Mouse (Mus musculus) hindbrain, embryonic 10.5 days (tissue): ENCODE data around the gene Bckdhb. TPM values are rescaled to one million over a fixed set of nuclear protein-coding genes. Genes with fewer than 3 reads are reported as not detected.

ENCODE experiments used
- DNase-seq: peaks from one replicate; pipeline ENCODE4 v3.0.0-alpha.2; 2017; ENCODE audit warnings: low spot score
- H3K27ac ChIP-seq: fragments of 300-500 bp; sonication (generic); 2 replicates; pipeline ENCODE4 v1.5.1; 2016; ENCODE audit warnings: mild to moderate bottlenecking, moderate library complexity
- H3K27me3 ChIP-seq: fragments of 300-500 bp; sonication (generic); 2 replicates; pipeline ENCODE4 v1.6.1; 2016; ENCODE audit warnings: mild to moderate bottlenecking; ENCODE audit not compliant: poor library complexity, insufficient read depth, severe bottlenecking
- H3K36me3 ChIP-seq: fragments of 300-500 bp; sonication (generic); 2 replicates; pipeline ENCODE4 v1.6.1; 2016; ENCODE audit warnings: mild to moderate bottlenecking, moderate library complexity
- H3K4me1 ChIP-seq: fragments of 300-500 bp; sonication (generic); replicated peaks from 2 replicates; pipeline ENCODE4 v1.6.1; 2016; ENCODE audit warnings: mild to moderate bottlenecking
- H3K4me3 ChIP-seq: fragments of 300-500 bp; sonication (generic); 2 replicates; pipeline ENCODE4 v1.5.1; 2016; ENCODE audit warnings: mild to moderate bottlenecking, moderate library complexity
- H3K9me3 ChIP-seq: fragments of 300-500 bp; sonication (generic); 2 replicates; pipeline ENCODE4 v1.6.1; 2016; ENCODE audit warnings: mild to moderate bottlenecking, moderate library complexity
- WGBS: fragments of 180-500 bp; shearing (Covaris S2); methylation state at CpG from one replicate; pipeline ENCODE4 v1.1.7; 2016; 5-methylcytosine and 5-hydroxymethylcytosine counted together
- polyA plus RNA-seq: library from polyadenylated mRNA; unstranded; fragments of >200 nt; fragmentation: Nextera tagmentation; extraction: Ambion mirVana; gene quantifications from 2 replicates; pipeline ENCODE4 v1.2.1, GENCODE M21; 2016

Bckdhb gene
- polyA plus RNA-seq, 1 experiment from 2014 or later = 58.4 TPM

- 96% methylated on average over 1 of the region's 1 CpGs for WGBS
- no peaks in the 10 kb centered on the region for H3K36me3 ChIP-seq
- peaks cover 16% of the 10 kb centered on the region for H3K4me1 ChIP-seq
Measured at GRCm38 (mm10) chr9:84037224-84037623, 112.3 kb downstream of the Bckdhb start.

GRCm38 (mm10) chr9:84038946-84039345 is 114.0 kb downstream of the Bckdhb start:
- H3K27me3 ChIP-seq = no peaks in the 10 kb centered on the region
- no peaks in the 10 kb centered on the region for H3K9me3 ChIP-seq
- no peaks in the 10 kb centered on the region for H3K4me1 ChIP-seq
- no peak overlapping the region for H3K4me3 ChIP-seq
- 82% methylated on average over 4 of the region's 4 CpGs for WGBS
- H3K27ac ChIP-seq = no peak overlapping the region
- no peak for DNase-seq
- no peaks in the 10 kb centered on the region for H3K36me3 ChIP-seq

More at GRCm38 (mm10) chr9:84037224-84037623, 112.3 kb downstream of the Bckdhb start:
- no peak overlapping the region for H3K4me3 ChIP-seq
- H3K27ac ChIP-seq = no peak overlapping the region
- no peak for DNase-seq
- H3K9me3 ChIP-seq = no peaks in the 10 kb centered on the region
- no peaks in the 10 kb centered on the region for H3K27me3 ChIP-seq

- no peaks in the 10 kb centered on the region for H3K4me1 ChIP-seq
- no peak overlapping the region for H3K4me3 ChIP-seq
- DNase-seq = no peak
- H3K9me3 ChIP-seq = no peaks in the 10 kb centered on the region
- WGBS = 89% methylated on average over 2 of the region's 2 CpGs
- H3K27ac ChIP-seq = no peak overlapping the region
- no peaks in the 10 kb centered on the region for H3K27me3 ChIP-seq
- H3K36me3 ChIP-seq = no peaks in the 10 kb centered on the region
Measured at GRCm38 (mm10) chr9:84040376-84040775, 115.4 kb downstream of the Bckdhb start.

- Histone ChIP-seq H3K4me3 (no peak overlapping the region), H3K27me3 (no peaks in the 10 kb centered on the region), H3K9me3 (no peaks in the 10 kb centered on the region), H3K27ac (no peak overlapping the region), H3K4me1 (no peaks in the 10 kb centered on the region), H3K36me3 (no peaks in the 10 kb centered on the region)
- 85% methylated on average over 4 of the region's 4 CpGs for WGBS
- no peak for DNase-seq
Measured at GRCm38 (mm10) chr9:84041631-84042277, 116.8 kb downstream of the Bckdhb start.

- no peak overlapping the region for H3K4me3 ChIP-seq
- H3K27me3 ChIP-seq = no peaks in the 10 kb centered on the region
- 84% methylated on average over 3 of the region's 3 CpGs for WGBS
- H3K9me3 ChIP-seq = no peaks in the 10 kb centered on the region
- H3K4me1 ChIP-seq = no peaks in the 10 kb centered on the region
- H3K27ac ChIP-seq = no peak overlapping the region
- no peak for DNase-seq
- no peaks in the 10 kb centered on the region for H3K36me3 ChIP-seq
Measured at GRCm38 (mm10) chr9:84042539-84042938, 117.6 kb downstream of the Bckdhb start.

GRCm38 (mm10) chr9:84044136-84044535 is 119.2 kb downstream of the Bckdhb start:
- DNase-seq = no peak
- H3K27me3 ChIP-seq = no peaks in the 10 kb centered on the region
- no peak overlapping the region for H3K4me3 ChIP-seq
- H3K9me3 ChIP-seq = no peaks in the 10 kb centered on the region
- no peak overlapping the region for H3K27ac ChIP-seq
- 94% methylated on average over 6 of the region's 6 CpGs for whole genome bisulfite sequencing
- no peaks in the 10 kb centered on the region for H3K36me3 ChIP-seq
- H3K4me1 ChIP-seq = no peaks in the 10 kb centered on the region

GRCm38 (mm10) chr9:84045632-84046031 is 120.7 kb downstream of the Bckdhb start:
- Histone ChIP-seq H3K27ac (no peak overlapping the region), H3K27me3 (no peaks in the 10 kb centered on the region), H3K36me3 (no peaks in the 10 kb centered on the region), H3K4me3 (no peak overlapping the region), H3K4me1 (no peaks in the 10 kb centered on the region), H3K9me3 (no peaks in the 10 kb centered on the region)
- WGBS = 95% methylated on average over 2 of the region's 2 CpGs
- no peak for DNase-seq

GRCm38 (mm10) chr9:84046334-84046733 is 121.4 kb downstream of the Bckdhb start:
- DNase-seq = no peak
- H3K4me1 ChIP-seq = 0 out of 2 replicates have a peak, but pooled peaks cover 2% of the 10 kb centered on the region
- no peaks in the 10 kb centered on the region for H3K27me3 ChIP-seq
- no peak overlapping the region for H3K4me3 ChIP-seq
- H3K9me3 ChIP-seq = no peaks in the 10 kb centered on the region
- 91% methylated on average over 12 of the region's 12 CpGs for WGBS
- no peaks in the 10 kb centered on the region for H3K36me3 ChIP-seq
- no peak overlapping the region for H3K27ac ChIP-seq

- no peak overlapping the region for H3K4me3 ChIP-seq
- H3K27ac ChIP-seq = no peak overlapping the region
- DNase-seq = no peak
- H3K36me3 ChIP-seq = no peaks in the 10 kb centered on the region
- H3K27me3 ChIP-seq = no peaks in the 10 kb centered on the region
- WGBS = 73% methylated on average over 4 of the region's 4 CpGs
- no peaks in the 10 kb centered on the region for H3K9me3 ChIP-seq
- 0 out of 2 replicates have a peak, but pooled peaks cover 3% of the 10 kb centered on the region for H3K4me1 ChIP-seq
Measured at GRCm38 (mm10) chr9:84046961-84047360, 122.0 kb downstream of the Bckdhb start.

- DNase-seq = no peak
- Histone ChIP-seq H3K4me1 (0 out of 2 replicates have a peak, but pooled peaks cover 3% of the 10 kb centered on the region), H3K9me3 (no peaks in the 10 kb centered on the region), H3K27me3 (no peaks in the 10 kb centered on the region), H3K27ac (no peak overlapping the region), H3K36me3 (no peaks in the 10 kb centered on the region), H3K4me3 (no peak overlapping the region)
- 84% methylated on average over 3 of the region's 3 CpGs for WGBS
Measured at GRCm38 (mm10) chr9:84047436-84047835, 122.5 kb downstream of the Bckdhb start.

GRCm38 (mm10) chr9:84049142-84049541 is 124.2 kb downstream of the Bckdhb start:
- 69% methylated on average over 1 of the region's 1 CpGs for WGBS
- no peak overlapping the region for H3K4me3 ChIP-seq
- DNase-seq = no peak
- no peak overlapping the region for H3K27ac ChIP-seq
- no peaks in the 10 kb centered on the region for H3K9me3 ChIP-seq
- H3K36me3 ChIP-seq = no peaks in the 10 kb centered on the region
- 0 out of 2 replicates have a peak, but pooled peaks cover 3% of the 10 kb centered on the region for H3K4me1 ChIP-seq
- no peaks in the 10 kb centered on the region for H3K27me3 ChIP-seq

- Histone ChIP-seq H3K36me3 (no peaks in the 10 kb centered on the region), H3K9me3 (no peaks in the 10 kb centered on the region), H3K4me3 (no peak overlapping the region), H3K27ac (no peak overlapping the region), H3K4me1 (0 out of 2 replicates have a peak, but pooled peaks cover 3% of the 10 kb centered on the region), H3K27me3 (no peaks in the 10 kb centered on the region)
- 78% methylated on average over 18 of the region's 18 CpGs for WGBS
- DNase-seq = no peak
Measured at GRCm38 (mm10) chr9:84050867-84051635, 126.1 kb downstream of the Bckdhb start.

- no peak overlapping the region for H3K4me3 ChIP-seq
- 83% methylated on average over 7 of the region's 7 CpGs for WGBS
- DNase-seq = no peak
- H3K27me3 ChIP-seq = no peaks in the 10 kb centered on the region
- no peak overlapping the region for H3K27ac ChIP-seq
- no peaks in the 10 kb centered on the region for H3K36me3 ChIP-seq
- H3K9me3 ChIP-seq = no peaks in the 10 kb centered on the region
- 0 out of 2 replicates have a peak, but pooled peaks cover 3% of the 10 kb centered on the region for H3K4me1 ChIP-seq
Measured at GRCm38 (mm10) chr9:84055125-84055807, 130.3 kb downstream of the Bckdhb start.
